Mouse (Mus musculus) T-helper 2 cell (primary cell): ENCODE measurements around the gene Anapc16.

Experiments
- in situ Hi-C: fragments of 300-600 bp; cut with MboI, MseI; formaldehyde crosslinking; loops from one replicate; pipeline ENCODE4 v1.15.1; 2025; ENCODE audit warnings: high pct_unique_total_duplicates

Gene Anapc16

GRCm38 (mm10) chr10:59950716-59951191 lies 52.2 kb downstream of the Anapc16 start:
- in situ Hi-C loops, result no loop called here

- in situ Hi-C loops, result no loop called here
These were observed 52.9 kb downstream of the Anapc16 start for GRCm38 (mm10) chr10:59949783-59950605.

GRCm38 (mm10) chr10:59949255-59949648 lies 53.7 kb downstream of the Anapc16 start:
- in situ Hi-C loops, result no loop called here

- in situ Hi-C loops, result no loop called here
These were observed 54.3 kb downstream of the Anapc16 start for GRCm38 (mm10) chr10:59948363-59949254.

- in situ Hi-C loops, result no loop called here
These were observed 55.5 kb downstream of the Anapc16 start for GRCm38 (mm10) chr10:59947296-59948073.

GRCm38 (mm10) chr10:59946362-59946761 lies 56.6 kb downstream of the Anapc16 start:
- in situ Hi-C loops, result no loop called here

GRCm38 (mm10) chr10:59945416-59945815 lies 57.5 kb downstream of the Anapc16 start:
- in situ Hi-C loops, result no loop called here

GRCm38 (mm10) chr10:59943421-59943989 lies 59.4 kb downstream of the Anapc16 start:
- in situ Hi-C loops, result no loop called here

- in situ Hi-C loops, result no loop called here
These were observed 60.0 kb downstream of the Anapc16 start for GRCm38 (mm10) chr10:59942847-59943420.

- in situ Hi-C loops, result no loop called here
These were observed 60.6 kb downstream of the Anapc16 start for GRCm38 (mm10) chr10:59942281-59942846.

- in situ Hi-C loops, result loop anchor here (5.0 kb wide), 1 partner anchor 37 kb away; no protein-coding TSS in a partner anchor
These were observed 63.9 kb downstream of the Anapc16 start for GRCm38 (mm10) chr10:59939081-59939480.

- in situ Hi-C loops, result loop anchor here (5.0 kb wide), 1 partner anchor 36 kb away; no protein-coding TSS in a partner anchor
These were observed 64.3 kb downstream of the Anapc16 start for GRCm38 (mm10) chr10:59938662-59939061.
